Mouse (Mus musculus): ENCODE data around the gene Capn15. TPM values are rescaled to one million over a fixed set of nuclear protein-coding genes. Genes with fewer than 3 reads are reported as not detected.

Gene Capn15
- polyA plus RNA-seq, 1 experiment from 2014 or later, result 25.7 TPM

GRCm38 (mm10) chr17:25918037-25918750 is 67.4 kb downstream of the Capn15 start:
- H3K27me3 ChIP-seq (ENCODE audit: control insufficient read depth, insufficient read depth, low read length), result no peaks in the 10 kb centered on the region
- H3K36me3 ChIP-seq (ENCODE audit: control insufficient read depth, insufficient read depth, low read length), result no peaks in the 10 kb centered on the region
- peak overlapping the region; percentile 94 for H3K4me3 ChIP-seq (ENCODE audit: low read depth, low read length)
- no peak overlapping the region for H3K27ac ChIP-seq (replicated peaks; ENCODE audit: low read depth, low read length)
- WGBS, result 84% methylated on average over 9 of the region's 9 CpGs
- H3K9ac ChIP-seq (ENCODE audit: low read length), result peak overlapping the region; percentile 78; the same call in 1 of the 2 replicates
- no peaks in the 10 kb centered on the region for H3K9me3 ChIP-seq (ENCODE audit: control insufficient read depth, low read length)
- peak overlapping the region; percentile 95 for H3K4me2 ChIP-seq (ENCODE audit: low read depth, severe bottlenecking)
- ATAC-seq (ENCODE audit: insufficient number of reproducible peaks, low FRiP score, low TSS enrichment, low read depth), result no peak
- DNase-seq (ENCODE audit: low spot score), result no peak
- peaks cover 5% of the 10 kb centered on the region for H3K4me1 ChIP-seq (ENCODE audit: control insufficient read depth, insufficient read depth, low read length)

- Histone ChIP-seq H3K27me3 (ENCODE audit: control insufficient read depth, insufficient read depth, low read length) (no peaks in the 10 kb centered on the region), H3K27ac (replicated peaks; ENCODE audit: low read depth, low read length) (no peak overlapping the region), H3K4me2 (ENCODE audit: low read depth, severe bottlenecking) (no peak overlapping the region), H3K4me1 (ENCODE audit: control insufficient read depth, insufficient read depth, low read length) (peaks cover 5% of the 10 kb centered on the region), H3K4me3 (ENCODE audit: low read depth, low read length) (no peak overlapping the region), H3K9me3 (ENCODE audit: control insufficient read depth, low read length) (no peaks in the 10 kb centered on the region), H3K36me3 (ENCODE audit: control insufficient read depth, insufficient read depth, low read length) (no peaks in the 10 kb centered on the region), H3K9ac (ENCODE audit: low read length) (no peak overlapping the region)
- 85% methylated on average over 8 of the region's 8 CpGs for WGBS
- DNase-seq (ENCODE audit: low spot score), result no peak
- ATAC-seq (ENCODE audit: insufficient number of reproducible peaks, low FRiP score, low TSS enrichment, low read depth), result no peak
These were observed 68.5 kb downstream of the Capn15 start for GRCm38 (mm10) chr17:25916931-25917647.

- Histone ChIP-seq H3K9ac (ENCODE audit: low read length) (no peak overlapping the region), H3K4me2 (ENCODE audit: low read depth, severe bottlenecking) (no peak overlapping the region), H3K27ac (replicated peaks; ENCODE audit: low read depth, low read length) (no peak overlapping the region), H3K4me3 (ENCODE audit: low read depth, low read length) (no peak overlapping the region), H3K36me3 (ENCODE audit: control insufficient read depth, insufficient read depth, low read length) (no peaks in the 10 kb centered on the region), H3K27me3 (ENCODE audit: control insufficient read depth, insufficient read depth, low read length) (no peaks in the 10 kb centered on the region), H3K9me3 (ENCODE audit: control insufficient read depth, low read length) (no peaks in the 10 kb centered on the region), H3K4me1 (ENCODE audit: control insufficient read depth, insufficient read depth, low read length) (peaks cover 5% of the 10 kb centered on the region)
- DNase-seq (ENCODE audit: low spot score), result no peak
- 88% methylated on average over 4 of the region's 4 CpGs for WGBS
- no peak for ATAC-seq (ENCODE audit: insufficient number of reproducible peaks, low FRiP score, low TSS enrichment, low read depth)
These were observed 71.3 kb downstream of the Capn15 start for GRCm38 (mm10) chr17:25914295-25914694.

- H3K9ac ChIP-seq (ENCODE audit: low read length), result no peak overlapping the region
- H3K4me1 ChIP-seq (ENCODE audit: control insufficient read depth, insufficient read depth, low read length), result peaks cover 5% of the 10 kb centered on the region
- H3K4me2 ChIP-seq (ENCODE audit: low read depth, severe bottlenecking), result no peak overlapping the region
- 85% methylated on average over 1 of the region's 1 CpGs for WGBS
- DNase-seq (ENCODE audit: low spot score) (no peak), ATAC-seq (ENCODE audit: insufficient number of reproducible peaks, low FRiP score, low TSS enrichment, low read depth) (no peak)
- no peak overlapping the region for H3K27ac ChIP-seq (replicated peaks; ENCODE audit: low read depth, low read length)
- no peaks in the 10 kb centered on the region for H3K27me3 ChIP-seq (ENCODE audit: control insufficient read depth, insufficient read depth, low read length)
- no peak overlapping the region for H3K4me3 ChIP-seq (ENCODE audit: low read depth, low read length)
- H3K9me3 ChIP-seq (ENCODE audit: control insufficient read depth, low read length), result no peaks in the 10 kb centered on the region
- H3K36me3 ChIP-seq (ENCODE audit: control insufficient read depth, insufficient read depth, low read length), result no peaks in the 10 kb centered on the region
These were observed 71.7 kb downstream of the Capn15 start for GRCm38 (mm10) chr17:25913877-25914275.

- H3K9me3 ChIP-seq (ENCODE audit: control insufficient read depth, low read length), result no peaks in the 10 kb centered on the region
- H3K4me1 ChIP-seq (ENCODE audit: control insufficient read depth, insufficient read depth, low read length), result peaks cover 2% of the 10 kb centered on the region
- no peak overlapping the region for H3K9ac ChIP-seq (ENCODE audit: low read length)
- no peaks in the 10 kb centered on the region for H3K27me3 ChIP-seq (ENCODE audit: control insufficient read depth, insufficient read depth, low read length)
- WGBS, result 84% methylated on average over 14 of the region's 14 CpGs
- no peak overlapping the region for H3K4me3 ChIP-seq (ENCODE audit: low read depth, low read length)
- ATAC-seq (ENCODE audit: insufficient number of reproducible peaks, low FRiP score, low TSS enrichment, low read depth), result no peak
- no peaks in the 10 kb centered on the region for H3K36me3 ChIP-seq (ENCODE audit: control insufficient read depth, insufficient read depth, low read length)
- no peak for DNase-seq (ENCODE audit: low spot score)
- H3K27ac ChIP-seq (replicated peaks; ENCODE audit: low read depth, low read length), result no peak overlapping the region
- H3K4me2 ChIP-seq (ENCODE audit: low read depth, severe bottlenecking), result no peak overlapping the region
These were observed 72.3 kb downstream of the Capn15 start for GRCm38 (mm10) chr17:25913186-25913876.

- 91% methylated on average over 4 of the region's 4 CpGs for WGBS
- no peak overlapping the region for H3K4me3 ChIP-seq (ENCODE audit: low read depth, low read length)
- DNase-seq (ENCODE audit: low spot score), result no peak
- no peaks in the 10 kb centered on the region for H3K4me1 ChIP-seq (ENCODE audit: control insufficient read depth, insufficient read depth, low read length)
- H3K9ac ChIP-seq (ENCODE audit: low read length), result no peak overlapping the region
- no peak overlapping the region for H3K4me2 ChIP-seq (ENCODE audit: low read depth, severe bottlenecking)
- no peak for ATAC-seq (ENCODE audit: insufficient number of reproducible peaks, low FRiP score, low TSS enrichment, low read depth)
- H3K27ac ChIP-seq (replicated peaks; ENCODE audit: low read depth, low read length), result no peak overlapping the region
- no peaks in the 10 kb centered on the region for H3K27me3 ChIP-seq (ENCODE audit: control insufficient read depth, insufficient read depth, low read length)
- no peaks in the 10 kb centered on the region for H3K36me3 ChIP-seq (ENCODE audit: control insufficient read depth, insufficient read depth, low read length)
- no peaks in the 10 kb centered on the region for H3K9me3 ChIP-seq (ENCODE audit: control insufficient read depth, low read length)
These were observed 73.8 kb downstream of the Capn15 start for GRCm38 (mm10) chr17:25911816-25912215.

Other genes with a start within 250 kb of the Capn15 start
- gene Mslnl, start 249.8 kb downstream of the Capn15 start, polyA plus RNA-seq (2014; fragmentation: Nextera tagmentation; extraction: Ambion mirVana), result not detected in 2 replicates
- gene Msln, start 231.4 kb downstream of the Capn15 start, polyA plus RNA-seq (2014; fragmentation: Nextera tagmentation; extraction: Ambion mirVana), result 0.14 and 0.24 TPM in 2 replicates
- gene Narfl, start 212.0 kb downstream of the Capn15 start, polyA plus RNA-seq (2014; fragmentation: Nextera tagmentation; extraction: Ambion mirVana), result 21.8 and 23.6 TPM in 2 replicates
- 62.7 and 68.0 TPM in 2 replicates for gene Haghl, start 200.1 kb downstream of the Capn15 start, polyA plus RNA-seq (2014; fragmentation: Nextera tagmentation; extraction: Ambion mirVana)
- 0.11 and 0.16 TPM in 2 replicates for gene Ccdc78, start 199.2 kb downstream of the Capn15 start, polyA plus RNA-seq (2014; fragmentation: Nextera tagmentation; extraction: Ambion mirVana)
- 52.3 and 53.4 TPM in 2 replicates for gene Fam173a, start 192.9 kb downstream of the Capn15 start, polyA plus RNA-seq (2014; fragmentation: Nextera tagmentation; extraction: Ambion mirVana)
- gene AC134908.4, start 190.1 kb downstream of the Capn15 start, polyA plus RNA-seq (2014; fragmentation: Nextera tagmentation; extraction: Ambion mirVana), result 0.29 TPM in 1 of 2 replicates, not detected in the other
- 13.3 and 15.0 TPM in 2 replicates for gene Metrn, start 188.7 kb downstream of the Capn15 start, polyA plus RNA-seq (2014; fragmentation: Nextera tagmentation; extraction: Ambion mirVana)
- 1.4 and 1.5 TPM in 2 replicates for gene Fbxl16, start 176.7 kb downstream of the Capn15 start, polyA plus RNA-seq (2014; fragmentation: Nextera tagmentation; extraction: Ambion mirVana)
- gene Wdr24, start 162.2 kb downstream of the Capn15 start, polyA plus RNA-seq (2014; fragmentation: Nextera tagmentation; extraction: Ambion mirVana), result 27.7 and 27.9 TPM in 2 replicates
- 45.5 and 55.0 TPM in 2 replicates for gene Jmjd8, start 156.9 kb downstream of the Capn15 start, polyA plus RNA-seq (2014; fragmentation: Nextera tagmentation; extraction: Ambion mirVana)
- 341 and 353 TPM in 2 replicates for gene Stub1, start 152.4 kb downstream of the Capn15 start, polyA plus RNA-seq (2014; fragmentation: Nextera tagmentation; extraction: Ambion mirVana)
- 1.2 TPM in 2 replicates for gene Rhbdl1, start 148.5 kb downstream of the Capn15 start, polyA plus RNA-seq (2014; fragmentation: Nextera tagmentation; extraction: Ambion mirVana)
- 0.77 and 0.95 TPM in 2 replicates for gene Gm20683, start 144.0 kb downstream of the Capn15 start, polyA plus RNA-seq (2014; fragmentation: Nextera tagmentation; extraction: Ambion mirVana)
- gene Rhot2, start 140.9 kb downstream of the Capn15 start, polyA plus RNA-seq (2014; fragmentation: Nextera tagmentation; extraction: Ambion mirVana), result 9.4 and 10.7 TPM in 2 replicates
- gene Wdr90, start 124.3 kb downstream of the Capn15 start, polyA plus RNA-seq (2014; fragmentation: Nextera tagmentation; extraction: Ambion mirVana), result 19.3 and 22.4 TPM in 2 replicates
- gene Mcrip2, start 117.0 kb downstream of the Capn15 start, polyA plus RNA-seq (2014; fragmentation: Nextera tagmentation; extraction: Ambion mirVana), result 7.8 and 10.7 TPM in 2 replicates
- gene Mettl26, start 110.7 kb downstream of the Capn15 start, polyA plus RNA-seq (2014; fragmentation: Nextera tagmentation; extraction: Ambion mirVana), result 55.9 and 60.9 TPM in 2 replicates
- 0.68 and 0.75 TPM in 2 replicates for gene Wfikkn1, start 104.9 kb downstream of the Capn15 start, polyA plus RNA-seq (2014; fragmentation: Nextera tagmentation; extraction: Ambion mirVana)
- gene Rab40c, start 66.1 kb downstream of the Capn15 start, polyA plus RNA-seq (2014; fragmentation: Nextera tagmentation; extraction: Ambion mirVana), result 19.2 and 19.7 TPM in 2 replicates
- 50.9 and 52.8 TPM in 2 replicates for gene Pigq, start 40.9 kb downstream of the Capn15 start, polyA plus RNA-seq (2014; fragmentation: Nextera tagmentation; extraction: Ambion mirVana)
- 0.27 TPM in 1 of 2 replicates, not detected in the other for gene Nhlrc4, start 40.8 kb downstream of the Capn15 start, polyA plus RNA-seq (2014; fragmentation: Nextera tagmentation; extraction: Ambion mirVana)
- 0.18 and 0.33 TPM in 2 replicates for gene A930017K11Rik, start 33.2 kb downstream of the Capn15 start, polyA plus RNA-seq (2014; fragmentation: Nextera tagmentation; extraction: Ambion mirVana)
- 15.9 and 17.4 TPM in 2 replicates for gene Rab11fip3, start 83.8 kb upstream of the Capn15 start, polyA plus RNA-seq (2014; fragmentation: Nextera tagmentation; extraction: Ambion mirVana)
- 19.0 and 22.3 TPM in 2 replicates for gene Decr2, start 104.5 kb upstream of the Capn15 start, polyA plus RNA-seq (2014; fragmentation: Nextera tagmentation; extraction: Ambion mirVana)
- 111 and 122 TPM in 2 replicates for gene Nme4, start 109.8 kb upstream of the Capn15 start, polyA plus RNA-seq (2014; fragmentation: Nextera tagmentation; extraction: Ambion mirVana)
- 0.40 and 0.55 TPM in 2 replicates for gene Tmem8, start 127.5 kb upstream of the Capn15 start, polyA plus RNA-seq (2014; fragmentation: Nextera tagmentation; extraction: Ambion mirVana)
- gene Mrpl28, start 137.7 kb upstream of the Capn15 start, polyA plus RNA-seq (2014; fragmentation: Nextera tagmentation; extraction: Ambion mirVana), result 259 and 283 TPM in 2 replicates
- gene Axin1, start 152.9 kb upstream of the Capn15 start, polyA plus RNA-seq (2014; fragmentation: Nextera tagmentation; extraction: Ambion mirVana), result 17.1 and 23.7 TPM in 2 replicates
- gene Pdia2, start 213.3 kb upstream of the Capn15 start, polyA plus RNA-seq (2014; fragmentation: Nextera tagmentation; extraction: Ambion mirVana), result 0.27 and 1.1 TPM in 2 replicates
- gene Rgs11, start 217.2 kb upstream of the Capn15 start, polyA plus RNA-seq (2014; fragmentation: Nextera tagmentation; extraction: Ambion mirVana), result 1.1 and 1.8 TPM in 2 replicates
- 3.5 and 4.7 TPM in 2 replicates for gene Arhgdig, start 222.0 kb upstream of the Capn15 start, polyA plus RNA-seq (2014; fragmentation: Nextera tagmentation; extraction: Ambion mirVana)